Mouse (Mus musculus) layer of hippocampus, adult 9-10 months (tissue): Measurements from ENCODE around the gene Pex5.
A peak's percentile ranks its signal among the peaks of the same experiment; 100 is the strongest.
"Not testable (repeated sequence)": the region's sequence is repeated elsewhere in the genome, so short reads cannot be mapped to it uniquely, and the experiment has no call there.

Experiments used
- DNase-seq: peaks from one replicate; pipeline ENCODE4 v3.0.0; 2022; ENCODE audit warnings: low spot score

Pex5 gene

DNA sequence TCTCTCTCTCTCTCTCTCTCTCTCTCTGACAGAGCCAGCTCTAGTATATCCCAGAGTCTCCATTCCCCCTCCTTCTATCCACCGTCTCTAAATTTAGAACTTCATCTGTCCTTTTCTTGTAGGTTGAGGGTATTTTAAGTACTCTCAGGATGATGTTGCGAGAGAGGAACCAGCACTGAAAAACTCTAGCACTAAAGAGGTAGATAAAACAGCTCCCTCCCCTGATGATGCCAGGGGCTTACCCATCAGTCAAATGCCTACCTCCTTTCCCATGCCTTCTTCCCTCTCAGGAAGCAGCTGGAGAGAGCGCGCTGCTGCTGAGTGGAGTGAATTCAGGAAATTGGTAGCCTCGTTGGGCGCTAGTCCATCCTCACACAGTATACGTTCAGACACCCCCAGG, 12.4 kb upstream of the Pex5 start:
- no peak for DNase-seq

- DNase-seq: no peak
Measured at GRCm38 (mm10) chr6:124426604-124427003, 11.7 kb upstream of the Pex5 start.

GRCm38 (mm10) chr6:124425523-124425922, 10.7 kb upstream of the Pex5 start:
- DNase-seq: no peak

DNA sequence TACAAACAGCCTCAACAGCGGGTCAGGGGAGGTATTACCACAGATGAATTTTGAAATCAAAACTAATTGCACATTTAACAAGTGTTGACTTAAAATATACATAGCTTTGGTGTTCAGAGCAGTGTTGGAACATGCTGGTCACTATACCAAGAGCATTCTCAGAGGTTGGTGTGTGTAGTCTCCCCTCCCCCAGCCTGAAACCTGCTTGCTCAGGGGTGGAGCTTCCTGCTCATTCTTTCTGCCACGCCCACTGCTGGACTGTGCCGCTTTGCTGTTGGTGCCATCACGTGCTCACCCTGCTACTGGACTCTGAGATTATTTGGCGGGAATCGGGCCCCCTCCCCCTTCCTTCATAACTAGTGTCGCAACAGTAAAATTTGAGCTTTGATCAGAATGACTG, 10.2 kb upstream of the Pex5 start:
- not testable (repeated sequence) for DNase-seq

GRCm38 (mm10) chr6:124424068-124424498, 9.2 kb upstream of the Pex5 start:
- DNase-seq: no peak

DNA sequence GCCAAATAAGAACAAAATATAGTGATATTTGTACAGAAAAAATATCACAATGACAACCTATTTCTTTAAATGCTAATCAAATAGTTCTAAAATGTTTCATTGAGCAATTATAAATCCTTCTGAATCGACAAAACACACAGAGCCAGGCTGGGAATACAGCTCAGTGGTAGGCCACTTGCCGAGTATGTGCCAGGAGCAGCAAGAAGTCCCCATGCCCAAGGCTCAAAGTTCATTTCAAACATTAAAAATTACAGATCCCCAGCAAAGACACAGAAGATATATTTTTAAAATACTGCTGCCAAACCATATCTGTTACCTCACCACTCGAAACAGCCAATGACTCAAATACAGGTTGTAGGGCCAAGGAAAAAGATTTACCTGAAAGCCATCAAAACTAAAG, 3.8 kb upstream of the Pex5 start:
- DNase-seq: no peak

GRCm38 (mm10) chr6:124415347-124416088, 651 bp upstream of the Pex5 start:
- DNase-seq: peak; percentile 82

GRCm38 (mm10) chr6:124414150-124414926, 529 bp downstream of the Pex5 start:
- DNase-seq: no peak

DNA sequence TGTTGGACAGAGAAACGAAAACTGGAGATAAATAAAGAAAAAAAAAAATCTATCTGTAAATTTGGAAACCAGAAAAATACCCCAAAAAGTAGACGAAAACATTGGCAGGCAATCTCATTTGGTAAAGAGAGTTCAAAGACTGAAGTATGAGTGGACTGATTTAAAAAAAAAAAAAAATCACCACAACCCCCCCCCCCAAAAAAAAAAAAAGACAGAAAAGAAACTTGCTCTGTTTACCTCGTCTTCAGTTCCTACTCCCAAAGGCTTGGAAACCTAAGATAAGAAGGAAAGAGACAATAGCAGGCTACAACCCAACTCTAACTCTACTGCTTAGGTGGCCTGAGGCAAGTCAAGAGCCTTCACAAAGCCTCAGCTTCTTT, 1.1 kb downstream of the Pex5 start:
- DNase-seq: no peak

DNA sequence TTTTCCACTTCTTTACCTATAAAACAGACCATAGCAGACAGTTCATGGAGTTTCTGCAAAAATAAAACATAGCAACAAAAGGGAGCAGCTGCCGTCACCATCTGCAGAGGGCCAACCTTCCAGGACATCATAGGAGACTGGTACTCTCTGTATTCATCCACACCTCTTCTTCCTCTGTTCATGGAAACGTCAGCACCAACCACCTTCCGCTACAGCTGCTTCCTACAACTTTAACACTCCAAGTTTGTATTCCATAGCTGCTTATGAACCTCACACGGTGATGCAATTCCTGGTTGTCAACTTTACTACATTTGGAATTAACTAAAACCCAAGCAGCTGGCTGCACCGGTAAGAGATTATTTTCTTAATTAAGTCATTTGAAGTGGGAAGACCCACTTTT, 6.5 kb downstream of the Pex5 start:
- DNase-seq: no peak

- DNase-seq: no peak
Measured at GRCm38 (mm10) chr6:124407180-124407579, 7.7 kb downstream of the Pex5 start.

DNA sequence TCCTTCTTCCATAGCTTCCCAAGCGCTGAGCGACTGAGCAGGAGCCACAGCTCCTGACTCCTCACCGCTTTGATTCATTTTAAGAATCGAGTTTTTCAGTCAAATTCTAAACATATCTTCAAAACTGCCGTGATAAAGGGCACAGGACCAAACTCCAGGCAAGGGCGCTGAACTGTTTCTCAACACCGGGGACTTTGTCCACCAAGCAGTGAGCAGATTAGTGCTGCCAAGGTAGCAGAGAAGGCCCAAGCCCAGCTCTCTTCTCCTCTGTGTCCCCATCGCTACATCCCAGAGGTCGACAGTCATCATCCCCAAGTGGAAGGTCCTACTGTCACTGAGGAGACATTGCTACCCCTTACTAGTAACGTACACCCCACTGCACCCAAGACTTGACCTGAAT, 8.5 kb downstream of the Pex5 start:
- DNase-seq: no peak

- no peak for DNase-seq
Measured at GRCm38 (mm10) chr6:124399738-124400137, 15.1 kb downstream of the Pex5 start.

DNA sequence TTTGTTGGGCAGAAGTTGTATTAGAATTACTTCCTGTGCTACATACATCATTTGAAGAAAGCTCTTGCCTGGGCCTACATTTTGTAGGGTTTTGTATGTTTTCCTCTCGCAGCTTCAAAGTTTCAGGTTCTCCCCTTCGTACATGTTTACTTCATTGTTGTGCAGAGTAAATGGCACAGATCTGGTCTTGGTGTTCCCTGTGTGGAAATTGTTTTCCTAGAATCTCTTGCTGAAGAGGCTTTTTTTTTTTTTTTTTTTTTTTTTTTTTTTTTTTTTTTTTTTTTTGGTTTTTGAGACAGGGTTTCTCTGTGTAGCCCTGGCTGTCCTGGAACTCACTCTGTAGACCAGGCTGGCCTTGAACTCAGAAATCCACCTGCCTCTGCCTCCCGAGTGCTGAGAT, 19.9 kb downstream of the Pex5 start:
- DNase-seq: not testable (repeated sequence)

- no peak for DNase-seq
Measured at GRCm38 (mm10) chr6:124380142-124380541, 34.7 kb downstream of the Pex5 start.

GRCm38 (mm10) chr6:124379331-124379730, 35.5 kb downstream of the Pex5 start:
- peak; percentile 41 for DNase-seq

- no peak for DNase-seq
Measured at GRCm38 (mm10) chr6:124377494-124378255, 37.2 kb downstream of the Pex5 start.

DNA sequence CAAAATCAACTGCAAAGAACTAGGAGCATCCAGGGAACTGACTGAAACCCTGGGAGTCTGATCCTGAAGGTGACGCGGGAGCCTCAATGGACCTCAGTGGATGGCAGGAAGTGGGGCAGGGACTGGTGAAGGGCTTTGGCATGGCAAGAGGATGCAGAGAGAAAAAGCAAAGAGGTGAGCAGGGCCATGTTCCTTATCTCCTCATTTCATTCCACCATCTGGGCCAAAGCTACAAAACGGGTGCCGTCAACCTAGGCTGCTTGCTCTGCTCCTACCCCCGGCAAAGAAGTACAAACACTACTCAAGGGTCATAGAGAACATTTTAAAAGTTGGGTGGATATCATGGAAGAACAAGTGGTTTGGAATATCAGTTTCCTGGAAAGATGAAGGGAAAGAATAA, 38.6 kb downstream of the Pex5 start:
- no peak for DNase-seq

DNA sequence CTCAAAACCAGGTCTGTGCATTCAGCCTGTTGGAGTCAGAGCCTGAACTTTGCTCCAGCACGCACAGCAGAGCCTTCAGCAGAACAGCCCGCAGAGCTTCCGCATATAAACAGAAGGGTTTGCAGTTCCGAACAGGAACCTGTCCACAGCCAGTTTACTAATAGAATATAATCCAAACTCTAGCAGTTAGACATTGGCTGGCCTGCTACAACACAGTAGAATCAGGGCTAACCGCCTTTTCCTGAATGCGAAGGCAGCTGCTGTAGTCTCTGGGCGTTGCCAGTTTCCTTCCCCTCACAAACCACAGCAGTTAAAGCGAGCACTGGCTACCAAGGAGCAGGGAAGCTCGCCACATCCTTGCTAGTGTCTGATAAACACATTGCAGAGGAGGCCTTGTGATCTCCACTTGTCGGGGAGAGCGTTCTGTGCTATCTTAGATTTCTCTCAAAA, 39.4 kb downstream of the Pex5 start:
- no peak for DNase-seq

GRCm38 (mm10) chr6:124374683-124375082, 40.2 kb downstream of the Pex5 start:
- DNase-seq: no peak

- no peak for DNase-seq
Measured at GRCm38 (mm10) chr6:124373584-124374206, 41.2 kb downstream of the Pex5 start.

GRCm38 (mm10) chr6:124364328-124364727, 50.5 kb downstream of the Pex5 start:
- DNase-seq: no peak
